Mouse (Mus musculus) lung, embryonic 14.5 days (tissue): ENCODE measurements around the gene Gm2000. TPM values are rescaled to one million over a fixed set of nuclear protein-coding genes. Genes with fewer than 3 reads are reported as not detected.
"Not testable (repeated sequence)": the region's sequence is repeated elsewhere in the genome, so short reads cannot be mapped to it uniquely, and the experiment has no call there.

ENCODE experiments used
- ATAC-seq: fragments of 200-750 bp; cut with Nextera tagmentation; 2 replicates; pipeline ENCODE4 v1.8.0; 2017; ENCODE audit warnings: mild to moderate bottlenecking, moderate TSS enrichment, moderate library complexity; ENCODE audit not compliant: insufficient read depth
- DNase-seq: peaks from one replicate; pipeline ENCODE4 v3.0.0-alpha.2; 2015
- H3K27ac ChIP-seq: fragments of 300-500 bp; sonication (generic); 2 replicates; pipeline ENCODE4 v1.5.1; 2014; ENCODE audit warnings: low read depth, mild to moderate bottlenecking, moderate library complexity
- H3K27me3 ChIP-seq: fragments of 300-500 bp; sonication (generic); 2 replicates; pipeline ENCODE4 v1.6.1; 2014; ENCODE audit warnings: low read length, control low read depth; ENCODE audit not compliant: insufficient read depth
- H3K36me3 ChIP-seq: fragments of 300-500 bp; sonication (generic); 2 replicates; pipeline ENCODE4 v1.6.1; 2014; ENCODE audit warnings: control low read depth; ENCODE audit not compliant: insufficient read depth
- H3K4me1 ChIP-seq: fragments of 300-500 bp; sonication (generic); 2 replicates; pipeline ENCODE4 v1.6.1; 2014; ENCODE audit warnings: antibody characterized with exemption, control low read depth; ENCODE audit not compliant: insufficient read depth
- H3K4me2 ChIP-seq: fragments of 300-500 bp; sonication (generic); 2 replicates; pipeline ENCODE4 v1.6.1; 2014; ENCODE audit warnings: mild to moderate bottlenecking
- H3K4me3 ChIP-seq: fragments of 300-500 bp; sonication (generic); 2 replicates; pipeline ENCODE4 v1.5.1; 2014; ENCODE audit warnings: low read depth, low read length
- H3K9ac ChIP-seq: fragments of 300-500 bp; sonication (generic); 2 replicates; pipeline ENCODE4 v1.6.1; 2014
- H3K9me3 ChIP-seq: fragments of 300-500 bp; sonication (generic); 2 replicates; pipeline ENCODE4 v1.6.1; 2016; ENCODE audit warnings: low read depth, low read length, control low read depth
- CTCF ChIP-seq: IDR thresholded peaks from 2 replicates; pipeline ENCODE4 v1.5.1; 2016; ENCODE audit warnings: antibody characterized with exemption, low read depth
- WGBS: fragments of 180-500 bp; shearing (Covaris S2); extraction: QIAGEN DNeasy Blood & Tissue Kit; methylation state at CpG from one replicate; pipeline ENCODE4 v1.1.7; 2014; 5-methylcytosine and 5-hydroxymethylcytosine counted together
- polyA plus RNA-seq: library from polyadenylated mRNA; unstranded; fragments of >200 nt; fragmentation: Nextera tagmentation; extraction: Ambion mirVana; gene quantifications from 2 replicates; pipeline ENCODE4 v1.2.1, GENCODE M21; 2014

The Gm2000 gene
- polyA plus RNA-seq, 1 experiment from 2014 or later: 926 TPM

DNA sequence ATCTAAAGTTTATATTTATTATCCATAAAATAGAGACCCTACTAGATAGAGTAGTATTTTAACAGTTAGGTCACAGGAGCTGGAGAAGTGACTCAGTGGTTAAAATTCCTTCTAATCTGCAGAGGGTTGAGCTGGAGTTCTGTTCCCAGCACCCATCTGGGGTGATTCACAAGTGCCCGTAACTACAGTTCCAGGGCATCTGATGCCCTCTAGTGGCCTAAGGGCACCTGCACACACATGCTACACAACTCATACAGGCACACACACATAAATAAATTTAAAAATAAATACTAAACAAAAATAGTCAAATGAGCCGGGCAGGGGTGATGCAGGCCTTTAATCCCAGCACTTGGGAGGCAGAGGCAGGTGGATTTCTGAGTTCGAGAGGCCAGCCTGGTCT is 15.4 kb downstream of the Gm2000 start:
- H3K4me2 ChIP-seq: no peak overlapping the region
- H3K36me3 ChIP-seq: no peaks in the 10 kb centered on the region
- ATAC-seq (no peak), DNase-seq (no peak)
- no peak for TF ChIP-seq CTCF
- no peaks in the 10 kb centered on the region for H3K9me3 ChIP-seq
- H3K9ac ChIP-seq: no peak overlapping the region
- 84% methylated on average over 3 of the region's 3 CpGs for whole genome bisulfite sequencing
- H3K27ac ChIP-seq: no peak overlapping the region
- H3K27me3 ChIP-seq: no peaks in the 10 kb centered on the region
- H3K4me1 ChIP-seq: no peaks in the 10 kb centered on the region
- no peak overlapping the region for H3K4me3 ChIP-seq

- Histone ChIP-seq H3K27me3 (no peaks in the 10 kb centered on the region), H3K36me3 (no peaks in the 10 kb centered on the region), H3K4me2 (no peak overlapping the region), H3K9me3 (no peaks in the 10 kb centered on the region), H3K9ac (no peak overlapping the region), H3K4me1 (no peaks in the 10 kb centered on the region), H3K27ac (no peak overlapping the region), H3K4me3 (no peak overlapping the region)
- no peak for DNase-seq
- WGBS: 72% methylated on average over 4 of the region's 4 CpGs
- TF ChIP-seq CTCF: no peak
- ATAC-seq: no peak
Observed at GRCm38 (mm10) chr1:156386232-156386631, 20.4 kb downstream of the Gm2000 start.

DNA sequence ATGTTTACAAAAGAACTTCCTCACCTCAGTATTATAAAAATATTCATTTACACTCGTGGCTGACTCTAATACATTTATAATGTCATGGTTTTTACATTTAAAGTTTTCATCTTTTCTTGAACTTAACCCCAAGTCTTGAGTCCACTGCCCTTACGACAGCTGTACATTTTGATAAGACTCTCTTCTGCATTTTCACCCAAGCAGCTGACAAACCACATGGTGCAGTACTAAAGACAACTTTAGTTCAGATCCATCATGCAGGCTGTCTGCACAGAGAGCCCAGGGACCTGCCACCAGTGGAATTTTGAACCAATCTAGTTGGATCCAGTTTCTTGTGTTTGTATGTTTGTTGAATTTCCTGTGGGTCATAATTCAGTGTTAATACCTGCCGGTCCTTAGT is 21.0 kb downstream of the Gm2000 start:
- Histone ChIP-seq H3K9me3 (no peaks in the 10 kb centered on the region), H3K9ac (no peak overlapping the region), H3K27ac (no peak overlapping the region), H3K4me1 (no peaks in the 10 kb centered on the region), H3K4me3 (no peak overlapping the region), H3K27me3 (no peaks in the 10 kb centered on the region), H3K36me3 (no peaks in the 10 kb centered on the region), H3K4me2 (no peak overlapping the region)
- WGBS: 44% methylated on average over 3 of the region's 3 CpGs
- no peak for ATAC-seq
- DNase-seq: no peak
- no peak for TF ChIP-seq CTCF

DNA sequence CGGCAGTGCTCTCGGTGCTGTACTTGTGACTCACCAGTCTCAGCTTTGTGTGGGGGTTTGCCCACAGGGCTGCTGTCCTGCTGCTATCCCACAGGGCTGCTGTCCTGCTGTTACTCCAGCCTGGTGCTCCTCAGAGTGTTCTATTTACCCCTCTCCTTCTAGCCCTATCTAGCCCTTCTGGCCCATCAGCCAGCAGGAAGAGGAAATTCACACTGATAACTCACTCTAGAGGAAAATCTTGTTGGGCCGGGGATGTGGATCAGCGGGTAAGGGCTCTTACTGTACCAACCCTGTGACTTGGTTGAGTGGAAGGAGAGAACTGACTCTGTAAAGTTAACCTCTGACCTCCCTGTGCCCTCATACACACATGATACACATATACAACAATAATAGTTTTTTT is 27.3 kb downstream of the Gm2000 start:
- no peak overlapping the region for H3K4me3 ChIP-seq
- WGBS: 63% methylated on average over 4 of the region's 4 CpGs

GRCm38 (mm10) chr1:156400159-156400558 is 34.3 kb downstream of the Gm2000 start:
- ATAC-seq, H3K36me3 ChIP-seq, H3K9me3 ChIP-seq, H3K4me1 ChIP-seq, DNase-seq, H3K4me3 ChIP-seq, H3K4me2 ChIP-seq, H3K27ac ChIP-seq, H3K27me3 ChIP-seq, H3K9ac ChIP-seq: not testable (repeated sequence)
- WGBS: 54% methylated on average over 3 of the region's 3 CpGs

More for the DNA sequence above, 27.3 kb downstream of the Gm2000 start:
- DNase-seq (no peak), ATAC-seq (no peak)
- Histone ChIP-seq H3K27me3 (no peaks in the 10 kb centered on the region), H3K9ac (no peak overlapping the region), H3K27ac (no peak overlapping the region), H3K9me3 (no peaks in the 10 kb centered on the region), H3K4me2 (no peak overlapping the region), H3K4me1 (no peaks in the 10 kb centered on the region), H3K36me3 (no peaks in the 10 kb centered on the region)
- no peak for TF ChIP-seq CTCF

DNA sequence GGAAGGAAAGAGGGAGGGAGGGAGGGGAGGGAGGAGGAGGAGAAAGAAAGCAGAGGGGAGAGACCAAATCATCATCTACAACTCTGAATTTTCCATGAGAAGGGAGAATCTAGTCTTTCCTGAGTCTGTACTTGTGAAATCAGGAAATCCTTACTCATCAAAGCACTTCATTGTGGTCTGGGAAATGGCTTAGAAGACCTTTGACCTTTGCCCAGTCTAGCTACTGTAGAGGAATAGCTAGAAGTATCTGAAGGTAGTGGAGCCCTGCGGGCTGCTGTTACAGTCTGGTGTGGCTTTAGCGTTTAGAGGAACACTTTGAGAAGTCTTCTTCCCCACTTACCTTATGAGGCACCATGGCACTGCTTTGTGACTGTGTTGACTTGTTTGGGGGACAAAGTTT is 36.7 kb downstream of the Gm2000 start:
- Histone ChIP-seq H3K4me1 (no peaks in the 10 kb centered on the region), H3K27me3 (no peaks in the 10 kb centered on the region), H3K4me3 (no peak overlapping the region), H3K9ac (no peak overlapping the region), H3K9me3 (no peaks in the 10 kb centered on the region), H3K27ac (no peak overlapping the region), H3K4me2 (no peak overlapping the region), H3K36me3 (no peaks in the 10 kb centered on the region)
- no peak for ATAC-seq
- no peak for TF ChIP-seq CTCF
- WGBS: 65% methylated on average over 2 of the region's 2 CpGs
- no peak for DNase-seq

DNA sequence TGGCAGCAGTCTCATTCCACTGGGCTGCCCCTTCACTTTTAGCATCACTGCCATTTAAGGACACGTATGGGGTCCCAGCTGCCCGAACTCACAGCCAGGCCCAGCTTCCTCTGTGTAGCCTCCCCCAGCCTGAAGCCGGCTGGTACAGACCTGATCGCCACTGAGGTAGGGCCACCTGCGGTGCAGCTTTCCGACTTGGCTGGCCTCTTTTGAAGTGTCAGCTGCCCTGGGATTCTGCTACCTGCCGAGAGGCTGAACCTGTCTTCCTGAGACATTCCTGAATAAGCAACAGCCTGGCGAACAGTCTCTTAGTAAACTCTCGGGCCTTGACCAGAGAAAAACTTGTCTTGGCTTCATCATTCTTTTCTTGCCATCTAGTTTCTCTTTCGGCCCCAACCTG is 37.4 kb downstream of the Gm2000 start:
- H3K27ac ChIP-seq: no peak overlapping the region
- DNase-seq (no peak), ATAC-seq (no peak)
- no peaks in the 10 kb centered on the region for H3K9me3 ChIP-seq
- no peak overlapping the region for H3K9ac ChIP-seq
- H3K4me2 ChIP-seq: no peak overlapping the region
- H3K36me3 ChIP-seq: no peaks in the 10 kb centered on the region
- no peak overlapping the region for H3K4me3 ChIP-seq
- WGBS: 38% methylated on average over 10 of the region's 10 CpGs
- no peaks in the 10 kb centered on the region for H3K4me1 ChIP-seq
- no peaks in the 10 kb centered on the region for H3K27me3 ChIP-seq
- no peak for TF ChIP-seq CTCF

DNA sequence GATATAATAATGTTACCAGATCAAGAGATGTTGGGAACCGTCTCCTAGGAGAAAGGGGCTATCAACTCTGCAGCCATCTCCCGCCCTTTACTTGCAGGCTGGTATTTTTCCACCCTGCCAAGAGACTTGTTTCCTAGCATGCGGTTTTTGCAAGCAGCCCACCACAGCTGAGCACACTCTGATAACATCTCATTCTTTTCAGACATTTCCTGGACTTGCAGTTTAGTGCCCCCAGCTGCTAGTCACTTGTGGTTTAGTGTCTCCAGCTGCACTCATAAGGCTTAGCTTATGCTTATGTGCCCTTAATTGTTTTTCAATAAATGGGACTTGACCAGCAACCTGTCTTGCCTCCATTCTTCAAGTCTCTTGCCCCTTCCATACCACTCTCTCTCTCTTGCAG is 42.2 kb downstream of the Gm2000 start:
- Histone ChIP-seq H3K4me2 (no peak overlapping the region), H3K9ac (no peak overlapping the region), H3K36me3 (no peaks in the 10 kb centered on the region), H3K27ac (no peak overlapping the region), H3K9me3 (no peaks in the 10 kb centered on the region), H3K4me3 (no peak overlapping the region), H3K4me1 (no peaks in the 10 kb centered on the region), H3K27me3 (no peaks in the 10 kb centered on the region)
- DNase-seq: peak; percentile 66
- ATAC-seq: peak; percentile 62; the same call in 1 of the 2 replicates
- TF ChIP-seq CTCF: no peak
- 42% methylated on average over 3 of the region's 3 CpGs for WGBS
